Mouse (Mus musculus) liver, embryonic 14.5 days (tissue): ENCODE results near the gene Msln. TPM values are rescaled to one million over a fixed set of nuclear protein-coding genes. Genes with fewer than 3 reads are reported as not detected.

Experiments
- ATAC-seq: fragments of 200-750 bp; cut with Nextera tagmentation; 2 replicates; pipeline ENCODE4 v1.8.0; 2017; ENCODE audit warnings: moderate number of reproducible peaks, mild to moderate bottlenecking, moderate library complexity; ENCODE audit not compliant: insufficient read depth
- DNase-seq, 3 experiments: peaks; one replicate each; pipeline ENCODE4 v3.0.0-alpha.2; 2012 to 2013; ENCODE audit warnings: low read depth in 3 of 3, low spot score in 3 of 3
- H3K27ac ChIP-seq: fragments of 300-500 bp; sonication (generic); 2 replicates; pipeline ENCODE4 v1.5.1; 2014; ENCODE audit warnings: moderate library complexity, mild to moderate bottlenecking, control low read depth, inconsistent platforms
- H3K27me3 ChIP-seq: fragments of 300-500 bp; sonication (generic); 2 replicates; pipeline ENCODE4 v1.6.1; 2014; ENCODE audit warnings: mild to moderate bottlenecking, low read length, moderate library complexity; ENCODE audit not compliant: control insufficient read depth, insufficient read depth
- H3K36me3 ChIP-seq: fragments of 300-500 bp; sonication (generic); replicated peaks from 2 replicates; pipeline ENCODE4 v1.6.1; 2014; ENCODE audit warnings: low read depth; ENCODE audit not compliant: control insufficient read depth, insufficient read depth
- H3K4me1 ChIP-seq, 2 experiments: fragments of 200-500 bp in 1 of 2; fragments of 300-500 bp in 1 of 2; sonication (generic) in 1 of 2; replicated peaks; 2 replicates each; pipeline ENCODE4 v1.6.1; 2012 to 2014; ENCODE audit warnings: antibody characterized with exemption in 1 of 2, inconsistent platforms in 1 of 2, low read length in 1 of 2; ENCODE audit not compliant: control insufficient read depth in 2 of 2, insufficient read depth in 2 of 2
- H3K4me2 ChIP-seq: fragments of 300-500 bp; sonication (generic); 2 replicates; pipeline ENCODE4 v1.6.1; 2014; ENCODE audit warnings: low read depth, mild to moderate bottlenecking, control low read depth, moderate library complexity
- H3K4me3 ChIP-seq, 2 experiments: fragments of 200-500 bp in 1 of 2; fragments of 300-500 bp in 1 of 2; sonication (generic) in 1 of 2; 2 replicates each; pipeline ENCODE4 v1.5.1; 2012 to 2014; ENCODE audit warnings: low read depth in 2 of 2, low read length in 2 of 2, mild to moderate bottlenecking in 2 of 2, control low read depth in 1 of 2, inconsistent platforms in 1 of 2, moderate library complexity in 1 of 2; ENCODE audit not compliant: insufficient read depth in 1 of 2
- H3K9ac ChIP-seq: fragments of 300-500 bp; sonication (generic); replicated peaks from 2 replicates; pipeline ENCODE4 v1.6.1; 2014; ENCODE audit warnings: mild to moderate bottlenecking, control low read depth, moderate library complexity
- H3K9me3 ChIP-seq: fragments of 300-500 bp; sonication (generic); 2 replicates; pipeline ENCODE4 v1.6.1; 2016; ENCODE audit warnings: low read length, mixed read lengths; ENCODE audit not compliant: control insufficient read depth
- CTCF ChIP-seq: IDR thresholded peaks from 2 replicates; pipeline ENCODE4 v1.5.1; 2016; ENCODE audit warnings: antibody characterized with exemption, low read depth, control low read depth
- EP300 ChIP-seq: IDR thresholded peaks from 2 replicates; pipeline ENCODE4 v1.6.1; 2016; ENCODE audit warnings: antibody characterized with exemption, low read depth
- WGBS: fragments of 180-500 bp; shearing (Covaris S2); extraction: QIAGEN DNeasy Blood & Tissue Kit; methylation state at CpG from one replicate; pipeline ENCODE4 v1.1.7; 2014; ENCODE audit not compliant: insufficient replicate concordance; 5-methylcytosine and 5-hydroxymethylcytosine counted together
- polyA plus RNA-seq, 2 experiments: library from polyadenylated mRNA; depleted of rRNA in 1 of 2; stranded (reverse) in 1 of 2; unstranded in 1 of 2; fragments of >200 nt; fragmentation: Nextera tagmentation in 1 of 2; extraction: Ambion mirVana in 1 of 2; gene quantifications; 2 replicates each; pipeline versions ENCODE4 v1.2.1 to v1.2.3; 2012 to 2014

The Msln gene
- polyA plus RNA-seq, 2 experiments = 0.66 to 1.0 TPM

- Histone ChIP-seq H3K9me3 (no peaks in the 10 kb centered on the region), H3K4me1 (peaks cover 0 to 2% of the 10 kb centered on the region in 2 experiments; a peak in 1 of 4 replicates), H3K27me3 (no peaks in the 10 kb centered on the region), H3K9ac (peak within 1 kb of the TSS; percentile 75), H3K4me3 (peak within 1 kb of the TSS; percentile 73 to 95), H3K27ac (peak within 1 kb of the TSS; percentile 10; the same call in 1 of the 2 replicates), H3K36me3 (no peaks in the 10 kb centered on the region; the same call in none of the 2 replicates), H3K4me2 (peak within 1 kb of the TSS; percentile 78)
- DNase-seq (peak; percentile 100), ATAC-seq (peak; percentile 97)
- no peak for TF ChIP-seq EP300
- TF ChIP-seq CTCF = no peak
- WGBS = 1% methylated on average over 37 of the region's 37 CpGs
These were observed 26.7 kb downstream of the Msln start, which contains the start of the genes Chtf18 and Rpusd1 for GRCm38 (mm10) chr17:25727265-25728008. TSS of gene Chtf18 (minus strand) at chr17:25727419. TSS of gene Rpusd1 (plus strand) at chr17:25727670.

GRCm38 (mm10) chr17:25725264-25725663, 28.9 kb downstream of the Msln start:
- DNase-seq (no peak), ATAC-seq (no peak)
- Histone ChIP-seq H3K27ac (no peak overlapping the region), H3K36me3 (peaks cover 4% of the 10 kb centered on the region), H3K4me2 (no peak overlapping the region), H3K27me3 (no peaks in the 10 kb centered on the region), H3K9me3 (no peaks in the 10 kb centered on the region), H3K9ac (no peak overlapping the region), H3K4me3 (no peak overlapping the region), H3K4me1 (peaks cover 0 to 2% of the 10 kb centered on the region in 2 experiments; a peak in 1 of 4 replicates)
- WGBS = 89% methylated on average over 6 of the region's 6 CpGs
- TF ChIP-seq EP300 (no peak), CTCF (no peak)

- H3K4me1 ChIP-seq = peaks cover 0 to 2% of the 10 kb centered on the region in 2 experiments; a peak in 1 of 4 replicates
- H3K4me2 ChIP-seq = no peak overlapping the region
- no peaks in the 10 kb centered on the region for H3K9me3 ChIP-seq
- H3K4me3 ChIP-seq = no peak overlapping the region
- DNase-seq (no peak), ATAC-seq (no peak)
- WGBS = 78% methylated on average over 7 of the region's 7 CpGs
- no peaks in the 10 kb centered on the region for H3K27me3 ChIP-seq
- H3K36me3 ChIP-seq = peaks cover 5% of the 10 kb centered on the region
- no peak overlapping the region for H3K27ac ChIP-seq
- H3K9ac ChIP-seq = no peak overlapping the region
- TF ChIP-seq EP300 (no peak), CTCF (peak; percentile 63)
These were observed 30.3 kb downstream of the Msln start for GRCm38 (mm10) chr17:25723919-25724318.

GRCm38 (mm10) chr17:25723470-25723869, 30.7 kb downstream of the Msln start:
- no peak for DNase-seq
- Histone ChIP-seq H3K4me1 (peaks cover 0 to 2% of the 10 kb centered on the region in 2 experiments; a peak in 1 of 4 replicates), H3K4me2 (no peak overlapping the region), H3K9me3 (no peaks in the 10 kb centered on the region), H3K4me3 (no peak overlapping the region), H3K27ac (no peak overlapping the region), H3K36me3 (peaks cover 5% of the 10 kb centered on the region), H3K27me3 (no peaks in the 10 kb centered on the region), H3K9ac (no peak overlapping the region)
- 89% methylated on average over 19 of the region's 19 CpGs for WGBS
- ATAC-seq = no peak
- TF ChIP-seq CTCF (no peak), EP300 (no peak)

- no peak for DNase-seq
- no peaks in the 10 kb centered on the region for H3K9me3 ChIP-seq
- TF ChIP-seq EP300 (no peak), CTCF (no peak)
- H3K4me3 ChIP-seq = no peak overlapping the region
- WGBS = 83% methylated on average over 5 of the region's 5 CpGs
- no peak overlapping the region for H3K27ac ChIP-seq
- no peak overlapping the region for H3K4me2 ChIP-seq
- peaks cover 5% of the 10 kb centered on the region for H3K36me3 ChIP-seq
- no peak for ATAC-seq
- H3K4me1 ChIP-seq = peaks cover 0 to 2% of the 10 kb centered on the region in 2 experiments; a peak in 1 of 4 replicates
- no peak overlapping the region for H3K9ac ChIP-seq
- H3K27me3 ChIP-seq = peaks cover 16% of the 10 kb centered on the region
These were observed 32.7 kb downstream of the Msln start for GRCm38 (mm10) chr17:25721476-25721875.
